Mouse (Mus musculus) ovary, postnatal 36 days (tissue): ENCODE measurements around the gene Prkcg.
A peak's percentile ranks its signal among the peaks of the same experiment; 100 is the strongest.

Source experiments
- DNase-seq: peaks from one replicate; pipeline ENCODE4 v3.0.0; 2022; ENCODE audit warnings: low spot score, mixed read lengths

Prkcg gene

GRCm38 (mm10) chr7:3317704-3318103 lies 28.7 kb downstream of the Prkcg start:
- DNase-seq: no peak

GRCm38 (mm10) chr7:3320856-3321255 lies 31.9 kb downstream of the Prkcg start:
- DNase-seq: no peak

GRCm38 (mm10) chr7:3323826-3324225 lies 34.8 kb downstream of the Prkcg start:
- no peak for DNase-seq

- no peak for DNase-seq
Measured at GRCm38 (mm10) chr7:3327961-3328360, 39.0 kb downstream of the Prkcg start.

GRCm38 (mm10) chr7:3329776-3330546 lies 41.0 kb downstream of the Prkcg start:
- DNase-seq: peak; percentile 75

- DNase-seq: no peak
Measured at GRCm38 (mm10) chr7:3331171-3331570, 42.2 kb downstream of the Prkcg start.

GRCm38 (mm10) chr7:3331581-3332223 lies 42.7 kb downstream of the Prkcg start:
- peak; percentile 52 for DNase-seq

GRCm38 (mm10) chr7:3332224-3332615 lies 43.2 kb downstream of the Prkcg start:
- no peak for DNase-seq

GRCm38 (mm10) chr7:3332619-3333521 lies 43.9 kb downstream of the Prkcg start, which contains the start of gene Cacng7:
Gene Cacng7 (plus strand): TSS chr7:3332955.
- peak; percentile 14 for DNase-seq

- DNase-seq: no peak
Measured at GRCm38 (mm10) chr7:3333542-3333941, 44.6 kb downstream of the Prkcg start.

GRCm38 (mm10) chr7:3336412-3336811 lies 47.4 kb downstream of the Prkcg start:
- no peak for DNase-seq

GRCm38 (mm10) chr7:3338286-3338935 lies 49.4 kb downstream of the Prkcg start:
- DNase-seq: no peak

GRCm38 (mm10) chr7:3339010-3339409 lies 50.0 kb downstream of the Prkcg start:
- no peak for DNase-seq

GRCm38 (mm10) chr7:3343861-3344260 lies 54.9 kb downstream of the Prkcg start:
- no peak for DNase-seq

GRCm38 (mm10) chr7:3345301-3345700 lies 56.3 kb downstream of the Prkcg start:
- DNase-seq: no peak

- no peak for DNase-seq
Measured at GRCm38 (mm10) chr7:3347366-3348287, 58.6 kb downstream of the Prkcg start.

- no peak for DNase-seq
Measured at GRCm38 (mm10) chr7:3348326-3348725, 59.3 kb downstream of the Prkcg start.

- no peak for DNase-seq
Measured at GRCm38 (mm10) chr7:3349775-3350174, 60.8 kb downstream of the Prkcg start.

GRCm38 (mm10) chr7:3351536-3351935 lies 62.6 kb downstream of the Prkcg start:
- no peak for DNase-seq

- DNase-seq: no peak
Measured at GRCm38 (mm10) chr7:3354850-3355249, 65.9 kb downstream of the Prkcg start.

GRCm38 (mm10) chr7:3360678-3361077 lies 71.7 kb downstream of the Prkcg start:
- DNase-seq: no peak
